Mouse (Mus musculus) bone marrow, adult 2 months (tissue): ENCODE measurements around the gene Mamstr.

ENCODE experiments used
- CTCF ChIP-seq: fragments of 200-500 bp; IDR thresholded peaks from 2 replicates; pipeline ENCODE4 v1.5.1; 2011; ENCODE audit warnings: low read length, control low read depth; ENCODE audit not compliant: control insufficient read depth, insufficient read depth
- POLR2A ChIP-seq: fragments of 200-500 bp; IDR thresholded peaks from 2 replicates; pipeline ENCODE4 v1.6.1; 2011; ENCODE audit warnings: low read depth, mild to moderate bottlenecking, control low read depth, low read length, borderline replicate concordance; ENCODE audit not compliant: control insufficient read depth

DNA sequence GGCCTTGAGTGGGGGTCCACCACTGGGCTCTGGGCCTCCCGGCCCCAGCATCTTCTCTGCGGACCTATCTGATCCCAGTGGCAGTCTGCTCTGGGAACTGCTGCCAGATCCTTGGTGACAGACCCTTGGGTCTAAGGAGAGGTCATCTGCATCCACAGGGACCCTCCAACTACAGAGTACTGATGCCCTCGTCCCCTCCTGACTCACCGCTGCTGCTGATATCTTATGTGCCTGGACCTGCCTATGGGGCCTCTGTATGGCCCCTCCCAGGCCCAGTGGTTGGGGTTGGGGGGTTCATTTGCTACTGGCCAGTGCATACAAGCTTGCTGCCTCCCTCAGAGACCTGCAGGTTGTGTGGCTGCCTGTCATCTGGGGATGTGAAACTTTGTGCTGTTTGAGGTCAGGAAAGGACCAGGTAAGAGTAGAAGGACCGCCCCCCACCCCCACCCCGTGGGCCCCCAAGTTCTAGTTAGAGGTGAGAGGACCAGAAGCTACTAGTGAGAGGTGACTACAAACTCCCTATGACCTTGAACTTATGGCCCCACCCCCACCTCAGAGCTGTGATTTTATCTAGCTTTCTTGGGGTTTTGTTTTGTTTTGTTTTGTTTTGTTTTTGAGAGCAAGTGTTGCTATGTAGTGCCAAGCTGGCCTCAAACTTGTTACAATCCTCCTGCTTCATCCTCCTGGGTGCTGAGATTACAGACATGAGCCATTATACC is 5.3 kb downstream of the Mamstr start:
- TF ChIP-seq CTCF (no peak), POLR2A (no peak)
